In the genomic region with DNA sequence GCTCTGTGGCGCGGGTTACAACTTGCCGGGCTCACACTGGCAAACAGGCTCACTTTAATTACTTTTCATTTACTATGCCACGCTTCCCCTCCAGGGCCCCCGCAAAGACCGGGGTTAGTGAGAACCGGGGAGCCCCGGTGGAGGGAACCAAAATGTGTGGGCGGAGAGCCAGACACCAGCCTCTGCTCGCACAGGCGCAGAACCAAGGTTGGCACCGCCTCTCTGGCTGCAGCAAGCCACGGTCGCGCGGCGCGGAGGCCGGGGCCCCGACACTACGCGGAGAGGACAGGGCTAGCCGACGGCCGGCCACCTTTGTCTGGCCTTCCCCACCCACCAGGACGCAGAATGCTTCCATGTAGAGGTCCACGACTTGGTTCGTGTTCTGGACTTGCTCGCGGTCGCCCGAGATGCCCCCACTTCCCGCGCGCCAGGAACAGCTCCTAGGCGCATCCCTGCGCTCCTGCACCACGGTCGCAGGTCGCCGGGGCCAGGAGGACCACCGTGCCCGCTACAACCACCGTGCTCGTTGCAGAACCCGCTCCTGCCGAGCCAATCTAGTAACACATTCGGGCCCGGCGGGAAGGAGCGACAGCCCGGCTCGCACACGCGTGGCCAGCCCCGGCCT, we compare ENCODE assay signal across 8 mouse cellular contexts. TPM values are rescaled to one million over a fixed set of nuclear protein-coding genes. Genes with fewer than 3 reads are reported as not detected.
A peak's percentile ranks its signal among the peaks of the same experiment; 100 is the strongest.
DNase-seq lines count a peak whose midpoint lies in the region; ATAC-seq and TF ChIP-seq lines count a peak whose summit lies in the region.

No protein-coding gene starts in this region.

- H3K36me3 ChIP-seq in heart, embryonic 11.5 days (ENCODE audit: control insufficient read depth, insufficient read depth, low read length), result no peaks in the 10 kb centered on the region
- 0 out of 2 replicates have a peak, but pooled peaks cover 3% of the 10 kb centered on the region for H3K36me3 ChIP-seq in kidney, embryonic 16.5 days (ENCODE audit: insufficient read depth, low read length)
- no peaks in the 10 kb centered on the region for H3K36me3 ChIP-seq in liver, adult 2 months (ENCODE audit: control insufficient read depth, insufficient read depth, low read length)

- peak overlapping the region; percentile 90 for H3K4me2 ChIP-seq in heart, embryonic 11.5 days
- H3K4me2 ChIP-seq in kidney, embryonic 16.5 days (replicated peaks; ENCODE audit: low read depth, low read length), result peak overlapping the region; percentile 62

- WGBS in heart, embryonic 11.5 days (ENCODE audit: insufficient replicate concordance), result under 1% methylated on average over 46 of the region's 56 CpGs
- 0% methylated on average over 56 of the region's 56 CpGs for WGBS in kidney, embryonic 16.5 days
- under 1% methylated on average over 56 of the region's 56 CpGs for WGBS in liver, adult 2 months

- no peaks in the 10 kb centered on the region for H3K27me3 ChIP-seq in heart, embryonic 11.5 days (ENCODE audit: control insufficient read depth, insufficient read depth, low read length)
- no peaks in the 10 kb centered on the region for H3K27me3 ChIP-seq in kidney, embryonic 16.5 days (ENCODE audit: insufficient read depth, low read length)
- no peaks in the 10 kb centered on the region for H3K27me3 ChIP-seq in liver, adult 2 months (ENCODE audit: control insufficient read depth, insufficient read depth, low read length)

- H3K9me3 ChIP-seq in heart, embryonic 11.5 days (replicated peaks; ENCODE audit: control insufficient read depth, low read length), result no peaks in the 10 kb centered on the region
- no peaks in the 10 kb centered on the region for H3K9me3 ChIP-seq in kidney, embryonic 16.5 days (ENCODE audit: low read length)

- H3K4me3 ChIP-seq in bone marrow macrophage, adult 2 months (ENCODE audit: insufficient read depth, low read length), result peak overlapping the region; percentile 92
- peak overlapping the region; percentile 96 for H3K4me3 ChIP-seq in heart, embryonic 11.5 days (ENCODE audit: low read depth, low read length)
- H3K4me3 ChIP-seq in kidney, embryonic 16.5 days (ENCODE audit: low read length), result peak overlapping the region; percentile 94
- H3K4me3 ChIP-seq in liver, adult 2 months (ENCODE audit: insufficient read depth, low read depth, low read length), result peak overlapping the region; percentile 97

- no peak for TF ChIP-seq CTCF in bone marrow macrophage, adult 2 months (IDR thresholded peaks at IDR 0.05; ENCODE audit: low read depth, low read length)
- TF ChIP-seq CTCF in liver, adult 2 months (IDR thresholded peaks at IDR 0.05; ENCODE audit: low read depth, low read length), result no peak

- peak; percentile 82 for ATAC-seq in erythroblast, adult 5-6 weeks (replicated peaks; ENCODE audit: low FRiP score, poor library complexity, severe bottlenecking)
- ATAC-seq in heart, embryonic 11.5 days (replicated peaks; ENCODE audit: insufficient number of reproducible peaks, low FRiP score, low TSS enrichment), result peak; percentile 67
- peak; percentile 79 for ATAC-seq in kidney, embryonic 16.5 days (ENCODE audit: low FRiP score, low TSS enrichment)
- ATAC-seq in monocyte, adult 5-6 weeks (replicated peaks; ENCODE audit: insufficient number of reproducible peaks, low FRiP score, low TSS enrichment, poor library complexity, severe bottlenecking), result peak; percentile 76

- peaks cover 21% of the 10 kb centered on the region for H3K79me2 ChIP-seq in liver, adult 2 months (ENCODE audit: control insufficient read depth, insufficient read depth, low read length)

- H3K4me1 ChIP-seq in bone marrow macrophage, adult 2 months (ENCODE audit: control insufficient read depth, insufficient read depth, low read length), result peaks cover 27% of the 10 kb centered on the region
- peaks cover 16% of the 10 kb centered on the region for H3K4me1 ChIP-seq in heart, embryonic 11.5 days (ENCODE audit: control insufficient read depth, insufficient read depth, low read length)
- peaks cover 30% of the 10 kb centered on the region for H3K4me1 ChIP-seq in kidney, embryonic 16.5 days (ENCODE audit: insufficient read depth, low read length)
- peaks cover 20% of the 10 kb centered on the region; the same call in 1 of the 2 replicates for H3K4me1 ChIP-seq in liver, adult 2 months (ENCODE audit: control insufficient read depth, insufficient read depth, low read length)

- peak overlapping the region; percentile 75 for H3K27ac ChIP-seq in bone marrow macrophage, adult 2 months (ENCODE audit: insufficient read depth, low read depth, low read length)
- H3K27ac ChIP-seq in heart, embryonic 11.5 days (ENCODE audit: low read depth, low read length), result peak overlapping the region; percentile 88
- H3K27ac ChIP-seq in kidney, embryonic 16.5 days (ENCODE audit: low read length), result peak overlapping the region; percentile 95
- H3K27ac ChIP-seq in liver, adult 2 months (replicated peaks; ENCODE audit: insufficient read depth, low read depth, low read length), result peak overlapping the region; percentile 87

- TF ChIP-seq POLR2A in bone marrow macrophage, adult 2 months (IDR thresholded peaks at IDR 0.05; ENCODE audit: borderline replicate concordance, low read depth, low read length), result no peak
- 0 out of 2 replicates have a peak, but pooled peaks have one; percentile 5 for TF ChIP-seq POLR2A in liver, adult 2 months (IDR thresholded peaks at IDR 0.05; ENCODE audit: extremely low read depth, insufficient read depth, low read length)

- H3K9ac ChIP-seq in heart, embryonic 11.5 days (ENCODE audit: low read depth, low read length), result peak overlapping the region; percentile 94
- H3K9ac ChIP-seq in kidney, embryonic 16.5 days (replicated peaks; ENCODE audit: low read length), result peak overlapping the region; percentile 93
- H3K9ac ChIP-seq in liver, adult 2 months (ENCODE audit: low read depth, low read length), result peak overlapping the region; percentile 98

- DNase-seq in 416B (ENCODE audit: low read depth), result peak; percentile 78
- DNase-seq in liver, adult 2 months (ENCODE audit: extremely low read depth, low read depth, low spot score), result peak; percentile 55
- DNase-seq in spleen, postnatal 4 days (ENCODE audit: low spot score in 2 of 2), result peak; percentile 82 to 89

RNA-seq across cellular contexts. Expression of gene Lrch1, which starts 0.8 kb away (rescaled TPM):
- polyA plus RNA-seq in bone marrow macrophage, adult 2 months (2012; ENCODE audit: insufficient read depth, insufficient read length, missing spikeins), result 21.3 and 21.8 TPM in 2 replicates
- 6.1 and 6.3 TPM in 2 replicates for total RNA-seq in erythroblast, adult 5-6 weeks (2015; ENCODE audit: low replicate concordance)
- total RNA-seq in erythroblast, adult 5-6 weeks (2017; ENCODE audit: low replicate concordance), result 4.4 and 11.2 TPM in 2 replicates
- 10.0 and 11.1 TPM in 2 replicates for polyA plus RNA-seq in heart, embryonic 11.5 days (2014; fragmentation: Nextera tagmentation; extraction: Ambion mirVana)
- 18.3 and 24.5 TPM in 2 replicates for polyA plus RNA-seq in kidney, embryonic 16.5 days (2015; fragmentation: Nextera tagmentation; extraction: Ambion mirVana)
- total RNA-seq in liver, adult 2 months (2014; rRNA removed), result 6.1 and 6.5 TPM in 2 replicates
- polyA plus RNA-seq in liver, adult 2 months (2012; rRNA removed), result 1.9 and 2.7 TPM in 2 replicates
- 31.4 to 43.1 TPM (median 34.7 TPM) in 3 replicates for total RNA-seq in monocyte, adult 5-6 weeks (2017)

Comparison
In these comparisons a context has a peak if more than half of its experiments do, and no peak if none do; other contexts are left out.
1. Peak in every context shown above with its lines: DNase-seq, ATAC-seq, H3K4me3 ChIP-seq and H3K27ac ChIP-seq.